Mouse (Mus musculus) thymus, adult 2 months (tissue): ENCODE measurements at regions not wholly inside any gene's neighbourhood (a gene's known extent, or its start where the extent isn't known, plus 50 kb on each side); places are given as distances from the start of the nearest gene placed in this dataset.

Experiments used
- DNase-seq: peaks from one replicate; pipeline ENCODE4 v3.0.0; 2021
- H3K27ac ChIP-seq: fragments of 200-500 bp; 2 replicates; pipeline ENCODE4 v1.5.1; 2012; ENCODE audit warnings: low read length, control low read depth; ENCODE audit not compliant: control insufficient read depth, insufficient read depth
- H3K27me3 ChIP-seq: fragments of 200-500 bp; 2 replicates; pipeline ENCODE4 v1.6.1; 2012; ENCODE audit warnings: mild to moderate bottlenecking, low read length, moderate library complexity, mixed read lengths; ENCODE audit not compliant: control insufficient read depth, insufficient read depth
- H3K36me3 ChIP-seq: fragments of 200-500 bp; 2 replicates; pipeline ENCODE4 v1.6.1; 2012; ENCODE audit warnings: mild to moderate bottlenecking, low read length, moderate library complexity; ENCODE audit not compliant: control insufficient read depth, insufficient read depth
- H3K4me1 ChIP-seq: fragments of 200-500 bp; replicated peaks from 2 replicates; pipeline ENCODE4 v1.6.1; 2012; ENCODE audit warnings: low read length; ENCODE audit not compliant: control insufficient read depth, insufficient read depth
- H3K4me3 ChIP-seq: fragments of 200-500 bp; 2 replicates; pipeline ENCODE4 v1.5.1; 2012; ENCODE audit warnings: mild to moderate bottlenecking, low read length, control low read depth, moderate library complexity; ENCODE audit not compliant: control insufficient read depth, insufficient read depth
- CTCF ChIP-seq: fragments of 200-500 bp; IDR thresholded peaks from 2 replicates; pipeline ENCODE4 v1.5.1; 2012; ENCODE audit warnings: mild to moderate bottlenecking, control low read depth, low read length, moderate library complexity, borderline replicate concordance; ENCODE audit not compliant: control insufficient read depth, poor library complexity, insufficient read depth; ENCODE audit errors: extremely low read depth
- POLR2A ChIP-seq: fragments of 200-500 bp; IDR thresholded peaks from 2 replicates; pipeline ENCODE4 v1.6.1; 2012; ENCODE audit warnings: mild to moderate bottlenecking, low read length, control low read depth, moderate library complexity; ENCODE audit not compliant: control insufficient read depth, poor library complexity, insufficient read depth; ENCODE audit errors: extremely low read depth
- WGBS: fragments of 180-500 bp; shearing (Covaris S2); methylation state at CpG from one replicate; pipeline ENCODE4 v1.1.7; 2018; 5-methylcytosine and 5-hydroxymethylcytosine counted together

- DNase-seq = no peak
- Histone ChIP-seq H3K4me3 (no peak overlapping the region), H3K36me3 (no peaks in the 10 kb centered on the region), H3K27me3 (no peaks in the 10 kb centered on the region), H3K27ac (no peak overlapping the region), H3K4me1 (no peaks in the 10 kb centered on the region)
- WGBS = 90% methylated on average over 5 of the region's 5 CpGs
- no peak for TF ChIP-seq POLR2A
- no peak for TF ChIP-seq CTCF
Observed at GRCm38 (mm10) chr10:8944586-8944985, 58.7 kb upstream of the Sash1 start.

GRCm38 (mm10) chr10:8943698-8944097 is 57.8 kb upstream of the Sash1 start:
- Histone ChIP-seq H3K27ac (no peak overlapping the region), H3K27me3 (no peaks in the 10 kb centered on the region), H3K4me1 (no peaks in the 10 kb centered on the region), H3K4me3 (no peak overlapping the region), H3K36me3 (no peaks in the 10 kb centered on the region)
- WGBS = 93% methylated on average over 6 of the region's 6 CpGs
- TF ChIP-seq CTCF (no peak), POLR2A (no peak)
- DNase-seq = no peak

- no peaks in the 10 kb centered on the region for H3K36me3 ChIP-seq
- H3K4me1 ChIP-seq = no peaks in the 10 kb centered on the region
- no peak overlapping the region for H3K4me3 ChIP-seq
- TF ChIP-seq CTCF (no peak), POLR2A (no peak)
- 94% methylated on average over 6 of the region's 6 CpGs for WGBS
- H3K27ac ChIP-seq = no peak overlapping the region
- DNase-seq = no peak
- H3K27me3 ChIP-seq = no peaks in the 10 kb centered on the region
Observed at GRCm38 (mm10) chr10:8942967-8943471, 57.1 kb upstream of the Sash1 start.

GRCm38 (mm10) chr10:8936369-8936768 is 50.5 kb upstream of the Sash1 start:
- H3K27ac ChIP-seq = no peak overlapping the region
- no peaks in the 10 kb centered on the region for H3K36me3 ChIP-seq
- H3K27me3 ChIP-seq = no peaks in the 10 kb centered on the region
- H3K4me3 ChIP-seq = no peak overlapping the region
- no peaks in the 10 kb centered on the region for H3K4me1 ChIP-seq
- DNase-seq = no peak
- TF ChIP-seq POLR2A (no peak), CTCF (no peak)
- WGBS = 85% methylated on average over 4 of the region's 4 CpGs
